Mouse (Mus musculus): Measurements from ENCODE around the gene Brd7.

The Brd7 gene

DNA sequence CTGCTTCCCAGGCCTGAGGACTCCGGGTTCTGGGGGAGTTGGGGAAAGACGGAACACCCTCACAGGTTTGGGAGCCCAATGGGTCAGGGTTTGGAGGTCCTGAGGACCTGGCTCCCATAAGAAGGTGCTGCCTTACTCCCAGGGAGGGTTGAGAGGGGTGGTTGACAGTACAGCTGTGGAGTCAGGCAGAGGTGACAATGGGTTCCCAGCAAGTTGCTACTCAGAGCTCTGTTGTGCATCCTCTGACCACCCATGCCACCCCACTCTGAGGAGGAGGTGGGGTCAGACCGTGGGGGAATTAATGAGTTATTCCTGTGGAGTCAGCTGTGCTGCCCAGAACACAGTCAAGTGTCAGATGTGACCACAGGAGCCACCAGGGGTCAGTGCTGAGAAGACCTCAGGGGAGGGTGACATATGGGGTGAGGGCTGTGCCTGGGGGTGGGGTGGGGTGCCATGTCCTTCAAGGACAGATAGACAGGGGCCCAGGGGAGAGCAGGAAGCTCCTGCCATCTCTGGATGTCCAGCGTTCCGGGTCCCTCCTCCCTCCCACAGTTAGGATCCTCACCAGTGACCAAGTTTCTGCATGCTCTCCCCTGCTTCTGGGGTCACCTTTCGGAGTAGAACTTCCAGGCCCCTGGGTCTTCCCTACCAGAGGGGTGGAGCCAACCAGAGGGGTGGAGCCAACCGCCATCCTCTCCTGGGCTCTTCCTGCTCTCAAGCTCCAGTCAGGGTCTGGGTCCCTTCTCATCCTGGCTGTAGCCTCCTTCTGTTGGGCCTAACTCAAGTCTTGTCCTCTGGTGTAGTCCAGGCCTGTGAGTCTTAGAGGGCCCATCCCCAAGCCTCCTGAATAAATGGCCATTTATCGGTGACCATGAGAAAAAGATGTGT lies 76.3 kb downstream of the Brd7 start:
- no peak for DNase-seq (ENCODE audit: low read depth in 1 of 2, low spot score in 2 of 2)

DNA sequence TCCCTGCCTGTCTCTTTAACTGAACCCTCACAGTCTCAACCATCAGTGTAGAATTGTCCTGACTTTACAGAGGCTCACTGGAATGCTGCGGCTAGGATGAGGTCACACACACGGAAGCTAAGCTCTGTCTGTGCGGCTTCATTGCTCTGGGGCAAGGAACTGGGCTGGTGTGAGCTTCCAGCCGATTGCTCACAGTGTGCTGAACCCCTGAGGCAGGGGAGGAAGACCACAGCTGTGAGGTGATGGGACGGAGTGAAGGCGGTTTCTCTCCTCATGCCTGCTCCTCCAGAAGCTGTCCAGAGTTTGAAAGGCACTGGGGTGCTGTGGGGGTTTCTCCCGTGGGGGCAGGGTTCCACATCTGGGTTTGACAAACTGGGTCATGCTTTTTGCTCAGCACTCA lies 77.3 kb downstream of the Brd7 start:
- no peak for DNase-seq (ENCODE audit: low read depth in 1 of 2, low spot score in 2 of 2)

GRCm38 (mm10) chr8:88283243-88284115 lies 78.5 kb downstream of the Brd7 start:
- no peak for DNase-seq (ENCODE audit: low read depth in 1 of 2, low spot score in 2 of 2)

DNA sequence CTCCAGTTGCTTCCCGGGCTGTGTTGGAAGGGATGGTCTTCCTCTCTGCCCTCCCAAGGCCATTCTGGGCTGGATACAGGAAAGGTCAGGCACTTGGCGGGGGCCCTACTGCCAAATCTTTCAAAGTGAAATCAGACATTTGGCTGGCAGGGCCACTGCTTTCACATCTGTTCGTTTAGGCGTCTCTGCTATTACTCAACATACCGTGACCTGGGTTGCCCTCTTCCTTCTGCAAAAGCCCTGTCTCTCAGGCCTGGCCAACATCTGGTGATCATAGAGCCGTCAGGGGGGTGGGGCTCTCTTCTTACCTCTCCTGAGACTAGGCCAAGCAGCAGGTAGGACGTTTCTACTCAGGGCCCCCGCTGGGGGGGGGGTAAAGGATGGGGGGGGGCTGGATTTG lies 79.3 kb downstream of the Brd7 start:
- peak; percentile 50 to 54 for DNase-seq (ENCODE audit: low read depth in 1 of 2, low spot score in 2 of 2)

All from monocyte, adult 2 months (primary cell).